Mouse (Mus musculus): ENCODE results near the gene Fam221a. TPM values are rescaled to one million over a fixed set of nuclear protein-coding genes. Genes with fewer than 3 reads are reported as not detected.
"Not testable (repeated sequence)": the region's sequence is repeated elsewhere in the genome, so short reads cannot be mapped to it uniquely, and the experiment has no call there.

Fam221a gene
- polyA plus RNA-seq, 1 experiment from 2014 or later, result 6.6 TPM

- no peaks in the 10 kb centered on the region for H3K36me3 ChIP-seq
- no peak overlapping the region for H3K9ac ChIP-seq
- H3K27me3 ChIP-seq (replicated peaks), result no peaks in the 10 kb centered on the region
- H3K4me1 ChIP-seq (replicated peaks), result no peaks in the 10 kb centered on the region
- no peak overlapping the region for H3K4me3 ChIP-seq (replicated peaks)
- H3K4me2 ChIP-seq (replicated peaks), result no peak overlapping the region
- no peak for ATAC-seq
- H3K9me3 ChIP-seq, result no peaks in the 10 kb centered on the region
- no peak overlapping the region for H3K27ac ChIP-seq
These were observed 29.9 kb downstream of the Fam221a start for GRCm38 (mm10) chr6:49397466-49397865.

GRCm38 (mm10) chr6:49398365-49398764 is 30.8 kb downstream of the Fam221a start:
- H3K27me3 ChIP-seq (replicated peaks), result no peaks in the 10 kb centered on the region
- no peak overlapping the region for H3K9ac ChIP-seq
- no peak overlapping the region for H3K4me3 ChIP-seq (replicated peaks)

GRCm38 (mm10) chr6:49410830-49411229 is 43.3 kb downstream of the Fam221a start:
- 71% methylated on average over 3 of the region's 3 CpGs for WGBS
- H3K9ac ChIP-seq, result no peak overlapping the region

More at GRCm38 (mm10) chr6:49398365-49398764, 30.8 kb downstream of the Fam221a start:
- Histone ChIP-seq H3K4me1 (replicated peaks) (no peaks in the 10 kb centered on the region), H3K4me2 (replicated peaks) (no peak overlapping the region), H3K27ac (no peak overlapping the region), H3K36me3 (no peaks in the 10 kb centered on the region), H3K9me3 (no peaks in the 10 kb centered on the region)
- no peak for ATAC-seq

GRCm38 (mm10) chr6:49412967-49413366 is 45.4 kb downstream of the Fam221a start:
- not testable (repeated sequence) for H3K36me3 ChIP-seq; H3K9ac ChIP-seq; H3K4me2 ChIP-seq (replicated peaks); H3K4me1 ChIP-seq (replicated peaks); H3K27me3 ChIP-seq (replicated peaks); H3K4me3 ChIP-seq (replicated peaks); H3K27ac ChIP-seq; H3K9me3 ChIP-seq; ATAC-seq
- WGBS, result 64% methylated on average over 2 of the region's 2 CpGs

More at GRCm38 (mm10) chr6:49410830-49411229, 43.3 kb downstream of the Fam221a start:
- Histone ChIP-seq H3K27me3 (replicated peaks) (no peaks in the 10 kb centered on the region), H3K36me3 (no peaks in the 10 kb centered on the region), H3K9me3 (no peaks in the 10 kb centered on the region), H3K4me3 (replicated peaks) (no peak overlapping the region), H3K27ac (no peak overlapping the region), H3K4me1 (replicated peaks) (no peaks in the 10 kb centered on the region), H3K4me2 (replicated peaks) (no peak overlapping the region)
- peak; percentile 82 for ATAC-seq

GRCm38 (mm10) chr6:49415971-49416370 is 48.4 kb downstream of the Fam221a start:
- no peak overlapping the region for H3K9ac ChIP-seq
- H3K9me3 ChIP-seq, result no peaks in the 10 kb centered on the region
- WGBS, result 76% methylated on average over 1 of the region's 1 CpGs
- no peak overlapping the region for H3K4me2 ChIP-seq (replicated peaks)
- H3K4me3 ChIP-seq (replicated peaks), result no peak overlapping the region
- no peaks in the 10 kb centered on the region for H3K36me3 ChIP-seq
- H3K4me1 ChIP-seq (replicated peaks), result no peaks in the 10 kb centered on the region
- ATAC-seq, result no peak
- no peak overlapping the region for H3K27ac ChIP-seq
- no peaks in the 10 kb centered on the region for H3K27me3 ChIP-seq (replicated peaks)

- H3K27me3 ChIP-seq (replicated peaks), result no peaks in the 10 kb centered on the region
- no peaks in the 10 kb centered on the region for H3K9me3 ChIP-seq
- 66% methylated on average over 1 of the region's 1 CpGs for WGBS
- no peak for ATAC-seq
- H3K9ac ChIP-seq, result no peak overlapping the region
- no peaks in the 10 kb centered on the region for H3K36me3 ChIP-seq
- H3K27ac ChIP-seq, result no peak overlapping the region
- no peak overlapping the region for H3K4me3 ChIP-seq (replicated peaks)
- no peaks in the 10 kb centered on the region for H3K4me1 ChIP-seq (replicated peaks)
- H3K4me2 ChIP-seq (replicated peaks), result no peak overlapping the region
These were observed 69.8 kb downstream of the Fam221a start for GRCm38 (mm10) chr6:49437306-49437705.

Other genes starting within 250 kb of the Fam221a start
- 83.1 and 96.8 TPM in 2 replicates for gene Igf2bp3, start 152.8 kb upstream of the Fam221a start, polyA plus RNA-seq (2015; fragmentation: Nextera tagmentation; extraction: Ambion mirVana)
- 81.4 and 82.9 TPM in 2 replicates for gene Tra2a, start 103.7 kb upstream of the Fam221a start, polyA plus RNA-seq (2015; fragmentation: Nextera tagmentation; extraction: Ambion mirVana)
- 10.0 and 11.9 TPM in 2 replicates for gene Ccdc126, start 48.5 kb upstream of the Fam221a start, polyA plus RNA-seq (2015; fragmentation: Nextera tagmentation; extraction: Ambion mirVana)
- 0.06 TPM in 1 of 2 replicates, not detected in the other for gene Stk31, start 27.9 kb downstream of the Fam221a start, polyA plus RNA-seq (2015; fragmentation: Nextera tagmentation; extraction: Ambion mirVana)

Measured in intestine, embryonic 15.5 days (tissue).